Mouse (Mus musculus) intestine, embryonic 14.5 days (tissue): ENCODE measurements around the gene Htr3a. TPM values are rescaled to one million over a fixed set of nuclear protein-coding genes. Genes with fewer than 3 reads are reported as not detected.

Source experiments
- ATAC-seq: fragments of 200-750 bp; cut with Nextera tagmentation; replicated peaks from 2 replicates; pipeline ENCODE4 v1.8.0; 2017; ENCODE audit warnings: low read depth, moderate number of reproducible peaks, moderate TSS enrichment, moderate library complexity; ENCODE audit not compliant: low FRiP score, low TSS enrichment
- DNase-seq: peaks from one replicate; pipeline ENCODE4 v3.0.0-alpha.2; 2018; ENCODE audit warnings: low spot score
- H3K27ac ChIP-seq: fragments of 300-500 bp; sonication (generic); 2 replicates; pipeline ENCODE4 v1.5.1; 2014; ENCODE audit warnings: low read depth, mild to moderate bottlenecking, control low read depth
- H3K27me3 ChIP-seq: fragments of 300-500 bp; sonication (generic); replicated peaks from 2 replicates; pipeline ENCODE4 v1.6.1; 2014; ENCODE audit warnings: low read length, control low read depth; ENCODE audit not compliant: control insufficient read depth, insufficient read depth
- H3K36me3 ChIP-seq: fragments of 300-500 bp; sonication (generic); 2 replicates; pipeline ENCODE4 v1.6.1; 2014; ENCODE audit warnings: low read length, control low read depth; ENCODE audit not compliant: control insufficient read depth, insufficient read depth
- H3K4me1 ChIP-seq: fragments of 300-500 bp; sonication (generic); replicated peaks from 2 replicates; pipeline ENCODE4 v1.6.1; 2014; ENCODE audit warnings: low read length, control low read depth, mixed read lengths; ENCODE audit not compliant: control insufficient read depth, insufficient read depth
- H3K4me2 ChIP-seq: fragments of 300-500 bp; sonication (generic); 2 replicates; pipeline ENCODE4 v1.6.1; 2014; ENCODE audit warnings: low read length
- H3K4me3 ChIP-seq: fragments of 300-500 bp; sonication (generic); 2 replicates; pipeline ENCODE4 v1.5.1; 2014; ENCODE audit warnings: low read depth, low read length, control low read depth, mixed read lengths
- H3K9ac ChIP-seq: fragments of 300-500 bp; sonication (generic); 2 replicates; pipeline ENCODE4 v1.6.1; 2014; ENCODE audit warnings: mild to moderate bottlenecking, low read length
- H3K9me3 ChIP-seq: fragments of 300-500 bp; sonication (generic); 2 replicates; pipeline ENCODE4 v1.6.1; 2016; ENCODE audit warnings: low read length, control low read depth; ENCODE audit not compliant: control insufficient read depth
- WGBS: fragments of 180-500 bp; shearing (Covaris S2); extraction: QIAGEN DNeasy Blood & Tissue Kit; methylation state at CpG from one replicate; pipeline ENCODE4 v1.1.7; 2014; 5-methylcytosine and 5-hydroxymethylcytosine counted together
- polyA plus RNA-seq: library from polyadenylated mRNA; unstranded; fragments of >200 nt; fragmentation: Nextera tagmentation; extraction: Ambion mirVana; gene quantifications from 2 replicates; pipeline ENCODE4 v1.2.1, GENCODE M21; 2014

The Htr3a gene
- polyA plus RNA-seq, 1 experiment from 2014 or later = 2.5 TPM

GRCm38 (mm10) chr9:48898551-48898950 is 12.3 kb downstream of the Htr3a start:
- no peaks in the 10 kb centered on the region; the same call in 1 of the 2 replicates for H3K27me3 ChIP-seq
- no peaks in the 10 kb centered on the region for H3K36me3 ChIP-seq
- ATAC-seq (no peak), DNase-seq (peak; percentile 77)
- no peaks in the 10 kb centered on the region for H3K4me1 ChIP-seq
- H3K9me3 ChIP-seq = no peaks in the 10 kb centered on the region
- 20% methylated on average over 8 of the region's 8 CpGs for WGBS
- no peak overlapping the region for H3K4me3 ChIP-seq
- no peak overlapping the region for H3K4me2 ChIP-seq
- H3K9ac ChIP-seq = no peak overlapping the region
- no peak overlapping the region for H3K27ac ChIP-seq

GRCm38 (mm10) chr9:48895819-48896536 is 14.9 kb downstream of the Htr3a start:
- DNase-seq (no peak), ATAC-seq (no peak)
- no peaks in the 10 kb centered on the region for H3K4me1 ChIP-seq
- WGBS = 32% methylated on average over 18 of the region's 18 CpGs
- H3K4me3 ChIP-seq = no peak overlapping the region
- H3K4me2 ChIP-seq = no peak overlapping the region
- H3K27ac ChIP-seq = no peak overlapping the region
- no peaks in the 10 kb centered on the region; the same call in 1 of the 2 replicates for H3K27me3 ChIP-seq
- H3K9me3 ChIP-seq = no peaks in the 10 kb centered on the region
- no peak overlapping the region for H3K9ac ChIP-seq
- no peaks in the 10 kb centered on the region for H3K36me3 ChIP-seq

- Histone ChIP-seq H3K9me3 (no peaks in the 10 kb centered on the region), H3K27ac (no peak overlapping the region), H3K36me3 (no peaks in the 10 kb centered on the region), H3K27me3 (no peaks in the 10 kb centered on the region; the same call in 1 of the 2 replicates), H3K9ac (no peak overlapping the region), H3K4me1 (no peaks in the 10 kb centered on the region), H3K4me3 (no peak overlapping the region), H3K4me2 (no peak overlapping the region)
- 70% methylated on average over 6 of the region's 6 CpGs for WGBS
- no peak for DNase-seq
- ATAC-seq = no peak
Observed at GRCm38 (mm10) chr9:48894755-48895154, 16.1 kb downstream of the Htr3a start.

GRCm38 (mm10) chr9:48893986-48894385 is 16.9 kb downstream of the Htr3a start:
- no peaks in the 10 kb centered on the region for H3K36me3 ChIP-seq
- no peak overlapping the region for H3K27ac ChIP-seq
- H3K27me3 ChIP-seq = no peaks in the 10 kb centered on the region; the same call in 1 of the 2 replicates
- no peak overlapping the region for H3K4me3 ChIP-seq
- H3K4me2 ChIP-seq = no peak overlapping the region
- H3K9ac ChIP-seq = no peak overlapping the region
- H3K4me1 ChIP-seq = no peaks in the 10 kb centered on the region
- ATAC-seq (no peak), DNase-seq (peak; percentile 88)
- no peaks in the 10 kb centered on the region for H3K9me3 ChIP-seq
- WGBS = 27% methylated on average over 3 of the region's 3 CpGs

DNA sequence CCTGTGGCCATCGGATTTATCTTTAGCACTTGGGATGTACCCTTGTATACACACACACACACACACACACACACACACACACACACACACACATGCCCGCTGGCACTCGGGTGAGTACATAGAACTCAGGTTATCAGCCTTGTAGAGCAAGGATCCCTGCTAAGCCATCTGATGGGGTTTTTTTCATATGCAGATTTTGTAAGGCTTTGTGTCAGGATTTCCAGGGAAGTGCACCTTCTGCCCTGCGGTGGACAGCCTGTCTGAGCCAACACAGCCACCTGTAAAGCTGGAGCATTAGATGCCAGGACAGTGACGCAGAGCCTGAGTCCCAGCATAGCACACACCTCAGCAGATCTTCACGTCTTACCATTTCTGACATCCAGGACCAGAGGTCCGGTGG is 21.8 kb downstream of the Htr3a start:
- Histone ChIP-seq H3K4me2 (no peak overlapping the region), H3K4me3 (no peak overlapping the region), H3K9ac (no peak overlapping the region), H3K27me3 (no peaks in the 10 kb centered on the region), H3K9me3 (no peaks in the 10 kb centered on the region), H3K4me1 (no peaks in the 10 kb centered on the region), H3K36me3 (no peaks in the 10 kb centered on the region), H3K27ac (no peak overlapping the region)
- 77% methylated on average over 7 of the region's 7 CpGs for WGBS
- no peak for DNase-seq
- ATAC-seq = no peak

- Histone ChIP-seq H3K4me3 (no peak overlapping the region), H3K9ac (no peak overlapping the region), H3K4me2 (no peak overlapping the region), H3K27me3 (no peaks in the 10 kb centered on the region), H3K27ac (no peak overlapping the region), H3K4me1 (no peaks in the 10 kb centered on the region), H3K9me3 (no peaks in the 10 kb centered on the region), H3K36me3 (no peaks in the 10 kb centered on the region)
- 65% methylated on average over 8 of the region's 8 CpGs for WGBS
- no peak for DNase-seq
- no peak for ATAC-seq
Observed at GRCm38 (mm10) chr9:48872896-48873295, 38.0 kb downstream of the Htr3a start.

DNA sequence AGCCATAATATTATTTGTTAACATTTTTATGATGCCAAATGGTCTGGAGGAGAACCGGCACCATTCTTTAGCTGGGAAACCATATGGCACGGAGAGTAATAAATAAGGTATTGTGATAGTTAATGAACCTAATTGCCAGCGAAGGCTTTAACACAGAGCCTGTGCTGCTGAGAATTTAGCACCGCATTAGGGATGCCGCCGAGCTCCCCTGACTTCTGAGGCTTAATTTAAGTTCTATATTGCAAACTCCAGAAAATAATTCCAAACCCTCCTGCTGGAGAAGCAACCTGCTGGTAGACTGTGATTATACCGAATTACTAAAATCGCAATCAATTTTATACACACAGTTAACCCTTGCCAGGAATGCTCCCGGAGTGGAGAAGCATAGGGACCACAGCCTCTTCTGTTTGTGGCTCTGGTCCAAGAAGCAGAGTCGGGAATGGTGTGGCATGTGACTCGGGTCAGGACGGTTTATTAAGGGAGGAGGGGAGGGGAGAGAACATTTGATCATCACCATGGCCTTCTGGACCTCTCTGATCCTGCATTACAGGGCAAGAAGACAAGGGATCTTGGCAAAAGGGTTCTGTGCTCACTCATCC is 44.3 kb downstream of the Htr3a start:
- ATAC-seq (no peak), DNase-seq (no peak)
- WGBS = 54% methylated on average over 12 of the region's 12 CpGs
- Histone ChIP-seq H3K36me3 (no peaks in the 10 kb centered on the region), H3K4me1 (no peaks in the 10 kb centered on the region), H3K9ac (no peak overlapping the region), H3K4me2 (no peak overlapping the region), H3K27me3 (no peaks in the 10 kb centered on the region), H3K27ac (no peak overlapping the region), H3K4me3 (no peak overlapping the region), H3K9me3 (no peaks in the 10 kb centered on the region)

DNA sequence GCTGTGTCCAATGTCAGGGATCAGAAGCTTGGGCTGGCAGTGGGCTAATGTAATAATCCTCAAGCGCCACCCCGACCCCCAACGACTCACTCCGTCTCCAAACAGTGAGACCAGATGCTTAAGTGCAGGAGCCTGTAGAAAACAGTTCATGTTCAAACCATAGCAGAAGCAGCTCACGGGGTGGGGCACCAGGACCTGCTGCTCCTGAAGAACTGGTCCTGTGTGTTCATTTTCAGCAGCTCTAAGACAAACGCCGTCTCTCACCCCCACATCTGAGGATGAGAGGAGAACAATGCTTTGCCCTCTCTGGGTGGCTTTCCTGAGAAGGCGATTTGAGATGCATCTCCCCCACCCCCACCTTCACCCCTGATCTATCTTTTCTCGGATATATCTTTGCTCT is 45.7 kb downstream of the Htr3a start:
- no peaks in the 10 kb centered on the region for H3K27me3 ChIP-seq
- no peak overlapping the region for H3K4me3 ChIP-seq
- H3K4me2 ChIP-seq = no peak overlapping the region
- ATAC-seq = no peak
- no peak overlapping the region for H3K27ac ChIP-seq
- no peak overlapping the region for H3K9ac ChIP-seq
- H3K36me3 ChIP-seq = no peaks in the 10 kb centered on the region
- H3K9me3 ChIP-seq = no peaks in the 10 kb centered on the region
- 39% methylated on average over 9 of the region's 9 CpGs for WGBS
- DNase-seq = no peak
- no peaks in the 10 kb centered on the region for H3K4me1 ChIP-seq

DNA sequence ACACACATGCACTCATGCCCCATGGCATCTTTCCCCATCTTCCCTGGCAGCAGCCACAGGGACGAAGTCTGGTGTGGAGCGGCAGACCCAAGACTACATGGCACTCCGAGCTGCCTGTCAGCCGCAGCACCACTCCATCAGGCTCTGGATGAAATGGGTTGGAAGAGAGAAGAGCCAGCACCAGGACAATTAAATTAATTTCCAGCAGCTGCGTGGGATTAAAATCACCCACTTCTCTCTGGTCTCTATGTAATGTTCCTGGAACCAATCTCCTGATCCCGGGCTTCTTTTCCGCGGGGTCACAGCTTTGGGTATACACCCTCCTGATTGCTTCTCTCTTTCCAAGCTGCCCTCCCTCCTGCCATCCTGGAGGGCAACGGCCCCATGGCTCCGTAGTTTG is 49.4 kb downstream of the Htr3a start:
- no peak overlapping the region for H3K9ac ChIP-seq
- no peak overlapping the region for H3K27ac ChIP-seq
- H3K4me1 ChIP-seq = no peaks in the 10 kb centered on the region
- H3K27me3 ChIP-seq = no peaks in the 10 kb centered on the region
- no peaks in the 10 kb centered on the region for H3K9me3 ChIP-seq
- H3K4me2 ChIP-seq = no peak overlapping the region
- DNase-seq (no peak), ATAC-seq (no peak)
- H3K4me3 ChIP-seq = no peak overlapping the region
- no peaks in the 10 kb centered on the region for H3K36me3 ChIP-seq
- WGBS = 92% methylated on average over 10 of the region's 10 CpGs
